Mouse (Mus musculus) hindbrain, postnatal 0 days (tissue): ENCODE measurements around the gene Ssb. TPM values are rescaled to one million over a fixed set of nuclear protein-coding genes. Genes with fewer than 3 reads are reported as not detected.

ENCODE experiments used
- ATAC-seq: fragments of 200-750 bp; cut with Nextera tagmentation; 2 replicates; pipeline ENCODE4 v1.8.0; 2017; ENCODE audit warnings: mild to moderate bottlenecking, moderate TSS enrichment, moderate library complexity
- DNase-seq: peaks from one replicate; pipeline ENCODE4 v3.0.0-alpha.2; 2015; ENCODE audit warnings: low spot score
- H3K27ac ChIP-seq: fragments of 300-500 bp; sonication (generic); 2 replicates; pipeline ENCODE4 v1.5.1; 2014; ENCODE audit warnings: mild to moderate bottlenecking
- H3K27me3 ChIP-seq: fragments of 300-500 bp; sonication (generic); 2 replicates; pipeline ENCODE4 v1.6.1; 2014; ENCODE audit warnings: low read length, mixed read lengths; ENCODE audit not compliant: insufficient read depth
- H3K36me3 ChIP-seq: fragments of 300-500 bp; sonication (generic); 2 replicates; pipeline ENCODE4 v1.6.1; 2014; ENCODE audit warnings: low read length, mixed read lengths; ENCODE audit not compliant: insufficient read depth
- H3K4me1 ChIP-seq: fragments of 300-500 bp; sonication (generic); 2 replicates; pipeline ENCODE4 v1.6.1; 2014; ENCODE audit warnings: antibody characterized with exemption, low read length, mixed read lengths; ENCODE audit not compliant: insufficient read depth
- H3K4me2 ChIP-seq: fragments of 300-500 bp; sonication (generic); 2 replicates; pipeline ENCODE4 v1.6.1; 2014; ENCODE audit warnings: low read depth, mild to moderate bottlenecking, low read length, moderate library complexity, mixed read lengths
- H3K4me3 ChIP-seq: fragments of 300-500 bp; sonication (generic); 2 replicates; pipeline ENCODE4 v1.5.1; 2014; ENCODE audit warnings: low read length
- H3K9ac ChIP-seq: fragments of 300-500 bp; sonication (generic); replicated peaks from 2 replicates; pipeline ENCODE4 v1.6.1; 2014; ENCODE audit warnings: mild to moderate bottlenecking, low read length, moderate library complexity, mixed read lengths
- H3K9me3 ChIP-seq: fragments of 300-500 bp; sonication (generic); 2 replicates; pipeline ENCODE4 v1.6.1; 2016; ENCODE audit warnings: low read length, mixed read lengths
- CTCF ChIP-seq: IDR thresholded peaks from 2 replicates; pipeline ENCODE4 v1.5.1; 2016; ENCODE audit warnings: antibody characterized with exemption, control low read depth, low read depth
- WGBS: fragments of 180-500 bp; shearing (Covaris S2); extraction: QIAGEN DNeasy Blood & Tissue Kit; methylation state at CpG from one replicate; pipeline ENCODE4 v1.1.7; 2014; 5-methylcytosine and 5-hydroxymethylcytosine counted together
- polyA plus RNA-seq: library from polyadenylated mRNA; unstranded; fragments of >200 nt; fragmentation: Nextera tagmentation; extraction: Ambion mirVana; gene quantifications from 2 replicates; pipeline ENCODE4 v1.2.1, GENCODE M21; 2015
- total RNA-seq: library from RNA; depleted of rRNA; stranded (reverse); fragments of >200 nt; gene quantifications from 2 replicates; pipeline ENCODE4 v1.2.3, GENCODE M21; 2014

Ssb gene
- total and polyA plus RNA-seq, 2 experiments from 2014 or later: 32.2 to 288 TPM

DNA sequence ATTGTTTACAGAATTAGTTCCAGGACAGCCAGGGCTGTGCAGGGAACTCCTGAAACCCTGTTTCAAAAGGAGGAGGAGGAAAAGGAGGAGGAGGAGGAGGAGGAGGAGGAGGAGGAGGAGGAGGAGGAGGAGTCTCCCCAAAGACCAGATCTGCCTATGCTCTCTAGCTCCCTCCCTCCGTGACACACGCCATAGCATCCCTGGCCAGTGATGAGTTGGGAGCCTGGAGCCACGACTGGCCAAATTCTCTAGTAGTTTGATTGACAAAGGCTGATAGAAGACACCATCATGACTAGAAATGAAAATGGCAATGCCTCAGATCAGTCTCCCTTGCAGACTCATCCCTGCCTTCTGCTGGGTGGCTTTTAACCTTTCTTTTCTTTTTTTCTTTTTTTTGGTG lies 23.4 kb upstream of the Ssb start:
- H3K4me3 ChIP-seq: no peak overlapping the region
- no peak; the same call in 1 of the 2 replicates for ATAC-seq
- DNase-seq: no peak
- H3K27ac ChIP-seq: no peak overlapping the region
- TF ChIP-seq CTCF: peak; percentile 17; the same call in 1 of the 2 replicates
- H3K9me3 ChIP-seq: no peaks in the 10 kb centered on the region
- H3K4me2 ChIP-seq: no peak overlapping the region
- peaks cover 17% of the 10 kb centered on the region for H3K36me3 ChIP-seq
- H3K9ac ChIP-seq: no peak overlapping the region
- WGBS: 27% methylated on average over 3 of the region's 3 CpGs
- H3K4me1 ChIP-seq: no peaks in the 10 kb centered on the region
- H3K27me3 ChIP-seq: no peaks in the 10 kb centered on the region

DNA sequence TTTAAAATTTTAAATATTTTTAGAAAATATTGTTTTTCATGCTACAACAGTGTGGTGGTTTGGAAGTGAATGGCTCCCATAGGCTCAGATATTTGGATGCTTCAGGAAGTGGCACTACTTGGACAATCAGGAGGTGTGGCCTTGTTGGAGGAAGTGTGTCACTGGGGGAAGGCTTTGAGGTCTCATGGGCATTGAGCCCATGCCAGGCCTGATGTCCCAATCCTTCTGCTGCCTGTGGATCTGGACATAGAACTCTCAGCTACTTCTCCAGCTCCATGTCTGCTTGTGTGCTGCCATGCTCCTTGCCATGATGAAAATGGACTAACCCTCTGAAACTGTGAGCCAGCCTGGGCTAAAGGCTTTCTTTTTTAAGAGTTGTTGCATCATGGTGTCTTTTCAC lies 22.7 kb upstream of the Ssb start:
- Histone ChIP-seq H3K27me3 (no peaks in the 10 kb centered on the region), H3K9me3 (no peaks in the 10 kb centered on the region), H3K4me1 (no peaks in the 10 kb centered on the region), H3K27ac (no peak overlapping the region), H3K4me3 (no peak overlapping the region), H3K36me3 (peaks cover 11% of the 10 kb centered on the region), H3K9ac (no peak overlapping the region), H3K4me2 (no peak overlapping the region)
- ATAC-seq (no peak), DNase-seq (no peak)
- TF ChIP-seq CTCF: no peak

DNA sequence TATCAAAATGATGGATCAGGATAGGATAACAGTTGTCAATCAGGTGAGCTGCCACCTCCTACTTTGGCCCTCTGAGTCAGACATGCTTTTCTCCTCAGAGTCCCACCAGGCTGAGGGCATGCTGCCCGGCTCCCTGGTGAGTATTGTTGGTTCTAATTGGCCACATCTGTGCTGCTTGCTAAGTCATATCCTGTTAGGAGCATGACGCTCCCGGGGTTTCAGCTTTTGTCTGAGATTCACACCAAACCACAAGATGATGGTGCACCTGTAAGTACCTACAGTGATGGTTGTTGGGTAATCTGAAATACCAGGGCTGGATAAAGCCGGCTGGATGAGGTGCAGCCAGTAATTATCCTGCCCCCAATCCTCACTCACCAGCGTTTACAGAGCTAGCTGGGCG lies 21.1 kb upstream of the Ssb start:
- no peak for TF ChIP-seq CTCF
- Histone ChIP-seq H3K4me3 (no peak overlapping the region), H3K4me1 (no peaks in the 10 kb centered on the region), H3K9ac (no peak overlapping the region), H3K9me3 (no peaks in the 10 kb centered on the region), H3K4me2 (no peak overlapping the region), H3K27ac (no peak overlapping the region), H3K27me3 (no peaks in the 10 kb centered on the region), H3K36me3 (peaks cover 4% of the 10 kb centered on the region; the same call in 1 of the 2 replicates)
- DNase-seq (peak; percentile 42), ATAC-seq (peak; percentile 38; the same call in 1 of the 2 replicates)
- WGBS: 30% methylated on average over 6 of the region's 6 CpGs

DNA sequence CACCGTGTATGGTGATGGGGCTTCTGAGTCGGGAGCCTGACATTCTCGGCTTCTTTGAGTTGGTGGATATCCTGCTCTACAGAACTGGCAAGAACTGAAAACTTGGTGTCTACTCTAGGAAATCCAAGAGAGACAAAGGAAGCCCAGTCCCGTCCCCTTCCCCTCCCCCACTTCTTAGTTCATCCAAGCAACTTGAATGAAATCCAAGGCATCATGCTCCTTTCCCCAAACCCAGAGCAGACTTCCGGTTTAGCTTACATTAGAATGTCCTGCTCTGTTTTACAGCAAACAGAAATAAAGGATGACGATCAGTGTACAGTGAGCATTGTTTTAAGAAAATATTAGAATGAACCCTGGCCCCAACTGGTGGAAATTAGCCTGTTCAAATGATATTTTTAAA lies 12.1 kb upstream of the Ssb start:
- Histone ChIP-seq H3K9ac (no peak overlapping the region), H3K27ac (no peak overlapping the region), H3K4me1 (no peaks in the 10 kb centered on the region), H3K36me3 (no peaks in the 10 kb centered on the region), H3K9me3 (no peaks in the 10 kb centered on the region), H3K27me3 (no peaks in the 10 kb centered on the region), H3K4me3 (no peak overlapping the region), H3K4me2 (no peak overlapping the region)
- no peak for ATAC-seq
- 56% methylated on average over 6 of the region's 6 CpGs for WGBS
- TF ChIP-seq CTCF: no peak
- peak; percentile 20 for DNase-seq

DNA sequence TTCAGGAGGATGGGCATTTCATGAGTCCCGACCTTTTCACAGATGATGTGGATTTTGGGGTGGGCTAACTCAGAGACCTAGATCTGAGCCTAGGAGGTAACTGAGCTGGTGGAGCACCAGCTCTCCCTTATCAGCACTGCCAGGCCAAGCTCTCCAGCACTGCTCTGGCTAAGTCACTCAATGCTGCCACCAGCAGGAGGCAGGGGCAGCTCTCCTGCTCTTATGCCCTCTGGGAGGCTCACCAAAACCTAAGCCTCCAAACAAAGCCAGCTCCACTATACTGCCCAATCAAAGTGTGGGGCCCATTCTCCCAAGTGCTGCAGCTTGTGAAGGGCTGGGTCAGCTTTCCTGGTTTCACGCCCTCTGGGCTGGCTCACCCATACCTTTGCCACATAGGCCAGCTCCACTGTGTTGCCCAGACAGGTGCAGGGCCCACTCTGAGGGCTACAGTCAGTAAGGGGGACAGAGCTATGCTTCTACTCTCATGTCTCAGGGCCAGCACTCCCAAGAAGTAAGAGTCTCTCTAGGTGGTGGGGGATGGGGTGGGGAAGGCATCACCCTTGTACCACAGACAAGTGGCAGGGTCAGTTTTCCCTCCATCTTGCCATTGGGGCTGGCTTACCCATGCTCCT lies 9.8 kb upstream of the Ssb start:
- Histone ChIP-seq H3K4me2 (no peak overlapping the region), H3K27ac (no peak overlapping the region), H3K4me3 (no peak overlapping the region), H3K9ac (no peak overlapping the region), H3K9me3 (no peaks in the 10 kb centered on the region), H3K4me1 (no peaks in the 10 kb centered on the region), H3K27me3 (no peaks in the 10 kb centered on the region), H3K36me3 (no peaks in the 10 kb centered on the region)
- DNase-seq (no peak), ATAC-seq (no peak)
- WGBS: 75% methylated on average over 2 of the region's 2 CpGs
- peak; percentile 8; the same call in 1 of the 2 replicates for TF ChIP-seq CTCF

DNA sequence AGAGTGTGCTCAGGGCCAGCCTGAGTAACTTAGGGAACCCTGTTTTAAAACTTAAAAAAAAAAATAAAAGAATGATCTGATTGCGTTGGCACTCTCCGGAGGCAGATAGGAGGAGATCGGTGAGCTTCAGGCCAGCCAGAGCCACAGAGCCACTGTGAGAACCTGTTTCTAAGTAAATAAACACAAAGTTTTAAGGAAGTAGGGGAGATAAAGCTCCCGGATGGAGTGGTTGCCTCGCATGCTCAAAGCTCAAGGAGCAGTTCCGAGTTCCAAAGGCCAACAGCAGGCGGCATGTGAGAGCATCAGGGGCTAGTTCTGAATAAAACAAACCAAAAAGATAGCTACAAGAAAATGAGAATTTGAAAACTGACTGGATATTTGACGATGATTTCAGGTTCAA lies 5.0 kb upstream of the Ssb start:
- Histone ChIP-seq H3K27ac (no peak overlapping the region), H3K9me3 (no peaks in the 10 kb centered on the region), H3K4me3 (no peak overlapping the region), H3K9ac (no peak overlapping the region), H3K4me2 (no peak overlapping the region), H3K4me1 (no peaks in the 10 kb centered on the region), H3K27me3 (no peaks in the 10 kb centered on the region), H3K36me3 (no peaks in the 10 kb centered on the region)
- 66% methylated on average over 8 of the region's 8 CpGs for WGBS
- TF ChIP-seq CTCF: peak; percentile 24
- DNase-seq (no peak), ATAC-seq (no peak)

DNA sequence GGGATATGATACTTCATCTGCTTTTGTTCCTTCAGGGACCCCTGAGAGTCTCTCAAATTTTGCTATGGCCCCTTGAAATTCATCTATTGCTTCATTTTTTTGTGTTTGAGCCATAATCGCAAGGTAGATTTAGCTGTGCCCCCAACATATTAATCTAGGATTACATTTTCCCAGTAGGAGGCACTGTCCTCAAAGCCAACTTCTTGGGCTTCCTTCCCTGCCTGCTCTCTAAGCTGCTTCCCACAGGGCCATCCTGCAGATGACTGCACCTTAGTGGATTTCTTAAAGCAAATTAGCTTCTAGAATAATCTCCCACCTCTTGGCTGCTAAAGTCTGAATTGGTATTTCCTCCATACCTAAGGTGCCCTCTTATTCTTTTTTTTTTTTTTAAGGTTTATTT lies 3.5 kb upstream of the Ssb start:
- no peak overlapping the region for H3K27ac ChIP-seq
- WGBS: 69% methylated on average over 1 of the region's 1 CpGs
- H3K4me1 ChIP-seq: no peaks in the 10 kb centered on the region
- peak; percentile 29 for TF ChIP-seq CTCF
- ATAC-seq: no peak
- no peak overlapping the region for H3K4me2 ChIP-seq
- no peak overlapping the region for H3K9ac ChIP-seq
- DNase-seq: no peak
- H3K9me3 ChIP-seq: no peaks in the 10 kb centered on the region
- no peak overlapping the region for H3K4me3 ChIP-seq
- no peaks in the 10 kb centered on the region for H3K36me3 ChIP-seq
- no peaks in the 10 kb centered on the region for H3K27me3 ChIP-seq
